Mouse (Mus musculus) natural killer cell, adult 2 months (primary cell): ENCODE results near the gene Acp2.
A peak's percentile ranks its signal among the peaks of the same experiment; 100 is the strongest.
"Not testable (repeated sequence)": the region's sequence is repeated elsewhere in the genome, so short reads cannot be mapped to it uniquely, and the experiment has no call there.

Source experiments
- DNase-seq, 2 experiments: peaks; one replicate each; pipeline ENCODE4 v3.0.0; 2022; ENCODE audit warnings: low spot score in 2 of 2

Acp2 gene

DNA sequence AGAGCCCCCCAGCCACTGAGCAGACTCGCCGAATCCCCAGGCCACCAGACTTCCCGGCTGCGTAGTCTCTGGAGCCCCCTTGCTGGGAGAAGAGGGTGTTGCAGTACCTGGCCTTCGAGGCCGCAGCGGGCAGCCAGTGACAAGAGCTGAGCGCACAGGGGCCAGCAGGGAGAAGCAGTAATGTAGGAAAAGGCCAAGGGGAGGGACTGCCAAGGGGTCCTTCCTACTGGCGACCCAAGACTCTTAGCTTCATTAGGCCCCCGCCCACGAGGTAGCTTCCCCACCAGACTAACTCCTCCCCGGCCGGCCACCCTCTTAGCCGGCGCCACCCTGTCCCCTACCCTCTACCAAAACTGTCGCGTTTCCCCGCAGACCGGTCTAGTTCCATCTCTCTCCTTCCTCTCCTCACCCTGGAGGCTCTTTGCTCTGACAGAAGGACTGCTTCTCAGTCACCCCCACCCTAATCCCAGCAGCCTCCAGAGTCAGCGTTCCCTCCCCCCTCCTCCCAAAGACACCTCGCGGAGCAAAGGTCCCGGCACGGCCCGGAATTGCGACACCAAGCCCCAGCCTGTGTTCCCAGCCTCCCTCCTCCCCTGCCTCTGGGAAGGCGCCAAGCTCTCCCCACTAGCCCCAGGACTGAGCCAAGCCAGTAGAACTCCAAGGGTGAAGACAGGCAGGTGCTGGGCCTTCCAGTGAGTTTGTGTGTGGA lies 7.9 kb upstream of the Acp2 start:
- peak; percentile 26 to 60 for DNase-seq

DNA sequence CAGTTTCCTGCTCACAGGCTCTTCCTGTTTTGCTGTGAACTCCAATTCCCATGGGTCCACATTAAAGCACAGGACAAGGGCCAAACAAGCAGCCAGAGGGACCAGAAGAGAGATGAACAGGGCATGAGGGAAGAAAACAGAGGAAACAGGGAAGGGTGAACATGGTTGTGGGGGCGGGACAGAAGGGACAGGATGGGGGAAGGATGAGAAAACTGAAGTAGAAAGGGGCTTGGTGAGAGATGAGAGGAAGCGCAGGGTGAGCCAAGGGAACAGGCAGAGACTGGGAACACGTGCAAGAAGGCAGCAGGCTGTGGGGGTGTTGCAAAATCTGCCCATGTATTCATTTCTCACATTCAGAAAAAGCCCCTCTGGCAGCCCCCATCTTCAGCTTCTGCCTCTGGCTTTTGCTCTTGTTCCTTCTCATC lies 6.1 kb upstream of the Acp2 start:
- no peak for DNase-seq

DNA sequence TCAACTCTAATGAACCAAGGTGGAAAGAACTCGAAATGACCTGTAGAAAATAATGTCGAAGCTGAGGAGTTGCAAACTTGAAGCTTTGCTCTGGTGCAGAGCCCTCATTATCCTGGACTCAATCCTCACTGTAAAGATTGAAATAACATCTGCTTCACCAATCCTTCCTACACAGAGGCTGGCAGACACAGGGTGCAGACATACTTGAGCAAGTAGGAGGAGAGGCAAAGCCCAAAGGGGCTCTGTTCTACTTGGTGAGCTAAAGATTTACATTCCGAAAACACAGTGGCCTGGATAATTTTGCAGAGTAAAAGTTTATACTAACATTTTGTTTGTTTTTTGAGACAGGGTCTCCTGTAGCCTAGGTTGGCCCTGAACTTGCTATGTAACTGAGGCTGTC lies 3.8 kb upstream of the Acp2 start:
- DNase-seq: no peak

DNA sequence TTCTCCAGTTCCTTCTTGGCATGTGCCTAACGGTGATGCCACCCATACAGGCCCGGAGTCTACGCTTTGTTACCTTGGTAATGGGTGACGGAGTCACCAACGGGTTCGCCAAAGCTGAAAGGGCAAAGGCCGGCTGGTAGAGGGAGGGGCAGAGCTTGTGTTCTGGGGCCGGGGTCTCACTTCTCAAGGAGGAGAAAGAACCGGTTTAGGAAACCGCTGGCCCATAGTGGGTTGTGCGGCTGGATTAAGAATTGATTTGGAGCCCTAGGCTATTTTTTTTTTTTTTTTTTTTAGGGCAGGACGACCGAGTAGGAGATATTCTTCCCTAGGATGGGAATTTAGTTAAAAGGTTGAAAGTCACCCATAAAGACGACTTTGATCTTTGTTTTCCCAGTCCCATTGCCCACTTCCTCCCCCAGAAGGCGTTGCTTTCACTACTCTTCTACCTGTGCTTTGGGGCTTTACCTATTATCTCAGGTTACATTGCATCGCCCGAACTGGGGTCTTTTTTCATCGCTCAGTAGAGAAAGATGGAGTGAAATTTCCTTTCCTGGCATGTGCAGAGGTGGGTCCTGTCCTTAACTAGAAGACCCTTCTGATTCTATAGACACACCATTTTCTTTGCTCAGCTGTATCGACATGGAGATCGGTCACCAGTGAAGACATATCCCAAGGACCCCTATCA lies 429 bp downstream of the Acp2 start:
- no peak for DNase-seq

DNA sequence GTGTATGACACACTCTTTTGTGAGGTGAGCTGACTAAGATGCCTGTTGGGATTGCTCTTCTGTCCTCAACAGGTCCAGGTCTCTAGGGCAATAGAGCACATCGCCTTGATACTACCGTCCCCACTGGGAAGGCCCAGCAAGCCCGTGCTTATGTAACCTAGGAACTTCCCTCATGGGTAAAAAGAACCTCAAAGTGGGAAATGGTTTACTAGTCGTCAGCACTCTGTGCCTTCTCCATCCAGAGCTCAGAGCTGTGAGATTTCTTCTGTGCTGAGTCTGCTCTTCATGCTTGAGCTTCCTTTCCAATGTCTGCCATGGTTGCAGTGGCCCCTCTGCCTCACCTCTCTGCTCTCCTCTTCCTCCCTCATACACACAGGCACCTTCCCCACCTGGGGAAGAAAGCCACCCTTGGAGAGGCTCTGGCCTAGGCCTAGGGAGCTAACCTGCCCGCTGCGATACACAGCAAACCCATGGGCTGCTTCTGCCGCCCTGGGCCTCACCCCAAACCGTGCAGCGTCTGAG lies 3.6 kb downstream of the Acp2 start:
- no peak for DNase-seq

DNA sequence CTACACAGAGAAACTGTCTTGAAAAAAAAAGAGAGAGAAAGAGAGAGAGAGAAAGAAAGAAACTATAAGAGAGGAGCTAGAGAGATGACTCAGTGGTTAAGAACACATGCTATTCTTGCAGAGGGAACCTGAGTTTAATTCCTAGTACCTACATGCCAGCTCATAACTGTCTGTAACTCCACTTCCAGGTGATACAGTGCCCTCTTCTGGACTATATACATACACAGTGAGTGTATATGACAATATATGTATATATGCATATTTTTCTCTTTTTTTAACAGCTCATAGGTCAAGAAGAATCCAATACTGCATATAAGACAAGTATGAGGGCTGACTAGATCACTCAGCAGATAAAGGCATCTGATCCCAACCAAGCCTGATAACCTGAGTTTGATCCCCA lies 10.6 kb downstream of the Acp2 start:
- no peak for DNase-seq

DNA sequence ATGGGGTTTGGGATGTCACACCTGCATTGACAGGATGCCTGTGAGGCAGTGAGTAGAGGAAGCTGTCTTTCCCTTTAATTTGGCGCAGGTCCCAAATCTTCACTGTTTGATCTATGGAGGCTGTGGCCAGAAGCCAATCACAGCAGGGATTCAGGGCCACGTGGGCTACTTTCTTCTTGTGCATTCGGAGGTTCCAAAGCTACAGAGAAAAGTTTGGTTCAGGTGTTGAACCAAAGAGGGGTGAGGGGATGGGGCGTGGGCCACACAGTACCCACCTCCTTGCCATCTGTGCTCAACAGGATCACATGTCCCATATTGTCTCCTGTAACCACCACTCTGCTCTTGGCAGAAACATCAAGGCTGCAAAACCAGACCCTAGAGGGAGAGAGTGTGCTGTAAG lies 14.3 kb downstream of the Acp2 start:
- no peak for DNase-seq

DNA sequence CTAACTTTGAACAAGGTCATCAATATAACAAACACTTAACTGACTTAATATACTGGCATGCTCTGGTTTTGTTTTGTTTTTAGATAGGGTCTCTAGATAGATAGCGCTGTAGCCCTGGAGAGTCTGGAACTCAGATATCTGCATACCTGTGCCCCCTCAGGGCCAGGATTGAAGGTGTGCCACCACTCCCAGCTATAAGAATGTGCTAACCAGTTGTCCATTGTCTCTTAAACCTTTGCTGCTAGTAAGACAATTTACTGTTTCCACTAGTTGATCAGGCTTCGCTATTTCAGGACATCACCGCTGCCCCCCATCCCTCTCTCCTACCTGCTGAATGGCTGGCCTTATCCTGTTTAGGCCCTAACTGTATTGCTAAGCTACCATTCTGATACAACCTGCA lies 17.8 kb downstream of the Acp2 start:
- no peak for DNase-seq

DNA sequence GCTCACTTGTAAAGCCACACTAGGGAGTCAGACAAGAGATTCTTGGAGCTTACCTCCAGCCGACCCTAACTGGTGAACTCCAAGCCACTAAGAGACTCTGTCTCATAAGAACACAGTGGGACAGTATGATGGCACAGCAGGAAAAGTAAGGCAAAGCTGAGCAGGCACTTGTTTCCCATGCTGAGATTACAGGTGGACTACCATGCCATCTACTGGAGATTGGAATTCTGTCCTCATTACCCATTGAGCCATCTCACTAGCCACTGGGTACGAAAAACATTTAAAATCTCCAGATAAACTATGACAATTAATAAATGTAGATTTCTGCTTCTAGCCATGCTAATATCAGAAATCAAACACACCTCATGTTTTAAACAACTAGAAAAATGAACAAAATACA lies 20.9 kb downstream of the Acp2 start:
- no peak for DNase-seq

DNA sequence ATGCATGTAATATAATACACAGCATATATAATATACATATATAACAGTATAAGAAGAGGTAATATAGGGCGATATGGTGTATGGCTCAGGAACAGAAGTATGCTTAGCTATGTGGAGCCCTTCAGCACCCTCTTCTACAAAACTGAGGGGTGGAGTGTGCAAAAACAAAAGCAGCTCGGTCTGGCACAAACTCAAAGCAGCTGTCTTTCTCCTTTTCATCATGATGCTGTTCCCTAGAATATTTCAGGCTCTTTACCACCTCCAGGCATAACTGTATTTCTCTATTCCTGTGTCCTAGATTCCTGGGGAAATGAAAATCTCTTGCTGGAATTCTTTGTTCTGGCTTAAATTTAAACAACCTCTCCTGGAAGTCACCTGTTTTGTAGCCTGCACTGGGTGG lies 27.1 kb downstream of the Acp2 start:
- DNase-seq: no peak

DNA sequence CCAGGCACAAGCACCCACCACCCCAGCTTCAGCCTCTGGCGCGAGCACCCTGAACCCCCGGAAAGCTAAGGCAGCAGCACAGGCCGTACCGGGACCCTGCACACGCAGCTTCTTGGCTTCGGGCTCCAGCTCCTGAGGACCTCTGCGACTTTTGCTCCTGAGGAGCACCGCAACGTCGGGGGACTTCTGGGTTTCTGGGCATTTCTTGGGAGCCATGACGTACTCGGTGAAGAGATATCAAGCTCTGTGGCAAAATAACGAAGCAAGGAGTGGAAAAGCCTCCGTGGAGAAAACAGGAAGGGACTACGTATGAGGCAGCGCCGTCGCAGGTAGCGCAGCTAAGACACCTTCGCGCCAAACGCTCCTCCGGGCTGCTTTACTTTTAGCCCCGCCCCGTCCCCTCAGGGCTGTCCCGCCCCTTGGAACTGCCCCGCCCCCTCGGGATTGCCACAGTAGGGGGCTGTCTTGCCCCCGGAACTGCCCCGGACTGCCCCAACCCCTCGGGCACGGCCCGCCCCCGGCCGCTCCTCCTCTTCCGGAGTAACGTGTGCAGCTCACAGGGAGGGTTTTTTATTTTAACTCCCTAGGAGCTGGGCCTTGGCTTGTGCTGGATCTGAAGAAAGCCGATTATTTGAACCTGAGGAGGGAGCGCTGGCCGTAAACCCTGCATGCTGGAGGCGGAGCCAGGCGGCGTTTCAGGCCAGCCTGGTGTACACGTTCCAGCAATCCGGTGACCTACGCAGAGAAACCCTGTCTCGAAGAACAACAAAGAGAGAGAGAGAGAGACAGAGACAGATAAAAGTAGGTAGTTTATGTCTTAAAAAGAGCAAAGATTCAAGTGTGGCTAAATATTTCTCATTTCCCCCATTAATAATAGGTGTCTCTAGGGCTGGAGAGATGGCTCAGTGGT lies 34.2 kb downstream of the Acp2 start, which contains the start of gene Ddb2:
Gene Ddb2, minus strand, starts transcription at position 382 of the 910 bp plus-strand sequence.
- DNase-seq: peak; percentile 87 to 93

DNA sequence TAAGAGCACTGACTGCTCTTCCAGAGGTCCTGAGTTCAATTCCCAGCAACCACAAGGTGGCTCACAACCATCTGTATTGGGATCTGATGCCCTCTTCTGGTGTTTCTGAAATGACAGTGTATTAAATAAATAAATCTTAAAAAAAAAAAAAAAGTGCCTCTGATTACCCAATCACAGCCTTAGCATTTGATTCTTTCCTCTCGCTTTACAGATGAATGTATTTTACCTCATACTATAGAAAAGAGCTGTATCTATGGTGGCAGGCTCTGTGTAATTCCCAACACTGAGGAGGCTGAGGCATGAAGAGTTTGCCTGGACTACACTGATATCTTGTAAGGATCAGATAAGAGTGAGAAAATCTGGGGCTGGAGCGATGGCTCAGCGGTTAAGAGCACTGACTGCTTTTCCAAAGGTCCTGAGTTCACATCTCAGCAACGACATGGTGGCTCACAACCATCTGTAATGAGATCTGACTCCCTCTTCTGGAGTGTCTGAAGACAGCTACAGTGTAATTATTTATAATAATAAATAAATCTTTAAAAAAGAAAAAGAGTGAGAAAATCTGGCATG lies 34.9 kb downstream of the Acp2 start:
- DNase-seq: not testable (repeated sequence)

DNA sequence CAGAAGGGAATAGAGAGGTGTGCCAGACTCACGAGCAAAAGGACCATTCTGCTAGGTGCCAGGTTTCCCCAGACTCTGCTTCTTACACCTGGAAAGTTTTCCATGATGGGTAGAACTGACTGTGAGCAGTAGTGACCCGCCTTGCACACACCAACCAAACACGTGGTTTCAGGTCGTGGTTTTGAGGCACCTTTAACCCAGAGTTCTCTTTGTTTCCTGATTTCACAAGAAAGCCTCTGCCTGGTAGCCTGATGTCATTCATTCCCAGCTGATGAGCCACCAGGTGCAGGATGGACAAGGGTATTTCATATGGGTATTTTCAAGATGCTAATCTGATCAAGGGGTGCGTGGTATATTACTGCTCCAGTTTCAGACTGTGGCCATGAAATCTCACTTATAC lies 39.9 kb downstream of the Acp2 start:
- no peak for DNase-seq

DNA sequence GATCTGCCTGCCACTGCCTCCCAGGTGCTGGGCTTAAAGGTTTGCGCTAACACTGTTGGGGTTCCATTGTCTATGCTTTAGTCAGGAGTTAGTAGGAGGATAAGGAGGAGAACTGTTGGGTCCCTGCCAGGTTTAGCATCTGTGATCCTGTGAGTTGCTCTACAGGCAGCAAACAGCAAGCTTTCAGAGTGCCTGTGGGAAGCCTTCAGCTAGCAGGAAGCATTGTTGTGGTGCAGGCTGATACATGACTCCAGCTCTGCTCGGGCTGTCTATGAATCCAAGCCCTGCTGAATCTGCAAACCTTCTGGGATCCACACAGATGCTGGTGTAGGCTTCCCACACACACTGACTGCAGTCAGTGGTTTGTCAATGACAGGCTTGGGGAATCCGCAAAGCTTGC lies 40.7 kb downstream of the Acp2 start:
- DNase-seq: no peak

DNA sequence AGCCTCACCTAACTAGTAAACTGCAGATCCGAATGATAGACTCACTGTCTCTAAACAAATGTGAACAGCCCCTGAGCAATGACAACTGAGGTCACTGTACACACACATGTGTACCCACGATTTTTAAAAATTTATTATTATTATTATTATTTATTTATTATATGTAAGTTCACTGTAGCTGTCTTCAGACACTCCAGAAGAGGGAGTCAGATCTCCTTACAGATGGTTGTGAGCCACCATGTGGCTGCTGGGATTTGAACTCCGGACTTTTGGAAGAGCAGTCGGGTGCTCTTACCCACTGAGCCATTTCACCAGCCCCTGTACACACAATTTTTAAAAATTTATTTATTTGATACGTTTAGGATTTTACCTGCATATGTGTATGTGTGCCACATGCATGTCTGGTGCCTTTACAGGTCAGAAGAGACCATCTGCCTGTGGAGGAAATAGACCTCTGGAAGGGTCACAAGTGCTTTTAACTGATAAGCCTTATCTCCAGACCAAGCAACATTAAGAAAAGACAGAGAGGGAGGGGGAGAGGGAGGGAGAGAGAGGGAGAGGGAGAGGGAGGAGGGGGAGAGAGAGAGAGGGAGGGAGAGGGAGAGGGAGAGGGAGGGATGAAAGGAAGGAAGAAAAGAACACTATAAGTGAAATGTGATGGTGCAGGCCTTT lies 42.0 kb downstream of the Acp2 start:
- no peak for DNase-seq

DNA sequence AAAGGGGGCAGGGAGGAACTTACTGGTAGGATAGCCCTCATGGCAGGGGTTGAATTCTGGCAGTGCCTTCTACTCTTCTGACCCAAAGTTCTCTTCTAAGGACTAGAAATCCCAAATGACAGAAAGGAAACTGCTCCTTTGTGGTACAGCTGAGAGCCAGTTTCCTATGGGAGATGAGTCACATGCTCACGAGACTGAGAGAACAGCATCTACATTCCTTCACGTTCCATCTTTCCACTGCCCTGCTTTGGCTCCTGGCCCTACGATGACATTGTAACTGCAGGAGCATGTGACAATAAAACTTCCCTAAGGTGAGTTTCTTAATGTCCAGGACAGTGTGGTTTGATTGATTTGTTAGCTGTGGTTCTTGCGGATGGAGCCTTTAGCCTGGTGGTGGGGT lies 45.7 kb downstream of the Acp2 start:
- no peak for DNase-seq

DNA sequence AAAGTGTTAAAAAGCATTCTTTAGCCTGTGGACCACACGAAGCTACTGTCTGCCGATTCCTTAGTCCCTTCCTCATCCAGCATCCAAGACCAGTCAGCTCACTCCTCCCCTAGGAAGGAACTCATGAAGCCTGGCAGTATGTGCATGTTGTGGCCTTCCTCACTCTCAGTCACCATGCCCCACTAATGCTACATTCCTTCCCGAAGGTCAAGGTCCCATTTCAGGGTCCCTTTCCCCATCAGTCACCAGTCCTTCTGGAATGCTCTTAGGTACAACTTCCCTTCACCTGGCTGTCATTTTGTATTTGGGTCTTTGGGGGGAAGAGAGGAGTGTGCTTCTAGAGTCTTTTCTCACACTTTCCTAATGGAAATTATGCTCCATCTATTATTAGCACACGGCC lies 49.3 kb downstream of the Acp2 start:
- DNase-seq: no peak

DNA sequence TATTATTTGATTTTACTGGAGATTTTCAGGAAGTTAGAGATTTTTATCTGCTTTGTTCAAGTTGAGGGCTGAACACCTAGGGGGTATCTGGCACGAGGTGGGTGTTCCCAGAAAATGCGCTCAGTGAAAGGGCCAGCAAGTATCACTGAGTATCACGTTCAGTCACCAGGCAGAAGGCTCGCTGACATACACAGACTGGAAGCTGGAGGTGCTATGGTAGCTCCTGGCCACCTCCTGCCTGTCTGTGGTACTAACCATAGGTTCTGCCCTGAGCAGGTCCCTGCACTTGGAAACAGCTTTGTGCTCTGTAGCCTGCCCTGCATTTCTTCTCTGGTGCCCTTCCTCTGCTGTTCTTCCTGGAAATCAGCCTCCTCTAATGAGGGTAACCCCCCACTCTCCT lies 49.8 kb downstream of the Acp2 start:
- DNase-seq: no peak

DNA sequence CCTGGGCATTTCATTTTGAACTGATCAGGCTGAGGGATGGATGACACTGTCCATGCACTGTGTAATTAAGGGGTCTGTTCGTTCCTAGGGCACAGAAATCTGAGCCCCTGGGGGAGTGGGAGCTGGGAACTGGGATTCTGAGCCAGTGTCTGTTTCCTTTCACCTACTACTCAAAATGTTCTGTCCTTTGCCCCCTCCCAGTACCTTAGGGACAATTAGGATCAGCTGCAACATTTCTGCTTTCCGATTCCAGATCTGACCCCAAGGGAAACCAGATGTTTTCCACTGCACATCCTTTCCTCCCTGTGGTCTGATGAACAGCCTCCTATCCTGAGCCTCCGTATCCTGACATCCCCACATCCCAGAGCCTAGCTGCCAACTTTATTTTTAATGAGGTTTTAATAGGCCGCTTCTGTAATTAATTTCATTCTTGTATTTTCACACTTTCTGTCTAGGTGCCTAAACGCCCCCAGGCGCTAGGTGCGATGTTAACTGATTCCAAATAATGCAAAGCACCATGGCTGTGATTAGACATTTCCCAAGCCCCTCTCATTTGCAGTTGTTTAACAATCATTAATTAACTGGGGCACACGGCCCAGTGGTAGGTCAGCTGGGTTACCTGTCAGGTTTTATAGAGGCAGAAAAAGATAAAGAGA lies 52.2 kb downstream of the Acp2 start:
- DNase-seq: no peak

DNA sequence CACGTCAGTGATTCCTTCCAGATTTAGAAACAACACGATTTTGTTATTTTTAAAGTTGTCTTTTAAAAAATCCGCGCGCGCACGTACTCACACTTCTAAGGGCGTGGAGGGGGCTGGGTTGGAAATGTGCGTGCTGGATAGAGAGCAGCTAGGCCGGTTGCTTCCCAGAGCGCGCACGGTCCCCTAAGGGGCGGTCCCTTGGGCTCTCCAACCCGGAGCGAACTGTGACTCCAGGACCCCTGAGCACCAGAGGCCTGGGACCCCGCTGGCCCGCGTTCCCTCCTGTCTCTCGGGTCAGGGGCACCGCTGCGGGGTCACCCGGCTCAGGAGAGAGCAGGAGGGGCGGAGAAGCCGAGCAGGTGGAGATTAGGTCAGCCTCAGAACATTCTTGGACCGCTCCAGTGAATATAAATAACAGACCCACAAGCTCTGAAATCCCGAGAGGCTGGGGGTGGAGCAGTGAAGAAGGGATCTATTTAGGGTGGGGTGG lies 53.0 kb downstream of the Acp2 start, which contains the start of gene Pacsin3:
Gene Pacsin3, plus strand, starts transcription at position 294 of the 490 bp plus-strand sequence.
- no peak for DNase-seq
